Mouse (Mus musculus): ENCODE data around the gene Ptprn.
A peak's percentile ranks its signal among the peaks of the same experiment; 100 is the strongest.

The Ptprn gene

DNA sequence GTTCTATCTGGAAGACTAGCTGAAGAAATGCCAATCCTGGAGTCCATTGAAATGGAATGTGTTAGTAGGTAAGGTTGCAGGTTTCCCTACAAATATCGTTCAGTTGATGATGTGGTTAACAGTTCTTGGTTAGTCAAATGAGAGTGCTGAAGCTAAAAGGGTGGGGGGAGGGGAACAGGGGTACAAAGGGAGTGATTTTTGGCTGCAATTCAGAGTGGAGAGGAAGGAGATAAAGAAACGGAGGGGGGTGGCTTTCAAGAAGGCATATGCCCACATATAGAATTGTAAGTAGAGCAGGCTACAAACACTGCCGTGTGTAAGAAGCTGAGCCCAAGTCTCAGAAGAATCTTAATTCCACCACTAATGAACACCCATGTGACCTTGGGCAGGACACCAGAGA lies 38.8 kb downstream of the Ptprn start:
- no peak for DNase-seq (ENCODE audit: extremely low spot score)

DNA sequence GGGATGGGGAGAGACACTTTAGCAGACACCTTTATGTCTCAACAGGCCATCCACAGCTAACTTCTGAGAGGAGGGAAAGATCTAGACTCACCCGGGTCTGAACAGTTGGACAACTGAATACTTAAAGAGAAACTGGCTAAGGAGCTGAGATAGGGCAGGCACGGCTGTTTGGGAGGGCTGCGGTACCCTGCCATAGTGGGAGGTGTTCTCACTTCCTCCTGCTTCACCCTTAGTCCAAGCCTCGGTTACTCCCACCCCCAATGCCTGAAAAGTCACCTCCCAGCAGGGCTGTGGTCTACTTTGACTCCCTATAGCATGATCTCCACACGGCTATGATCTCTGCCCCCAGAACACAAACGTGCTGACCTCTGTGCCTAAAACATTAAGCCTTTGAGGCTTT lies 40.8 kb downstream of the Ptprn start:
- no peak for DNase-seq (ENCODE audit: extremely low spot score)

DNA sequence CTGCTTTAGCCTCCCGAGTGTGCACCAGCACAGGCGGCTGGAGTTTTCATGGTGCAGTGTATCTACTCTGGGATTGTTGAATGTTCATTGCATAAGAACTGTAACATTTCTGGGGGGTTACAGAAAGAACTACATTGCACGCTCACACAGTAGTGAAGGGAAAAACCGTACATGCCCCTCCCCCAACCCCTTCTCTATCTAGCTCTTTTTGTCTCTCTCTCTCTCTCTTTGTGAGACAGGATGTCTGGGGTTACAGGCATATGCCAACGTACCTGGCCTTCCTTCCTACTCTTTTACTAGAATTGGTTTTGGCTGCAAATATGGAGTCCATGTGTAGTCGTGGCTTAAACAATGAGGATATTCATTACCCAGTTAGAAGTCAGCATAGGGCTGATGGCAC lies 41.4 kb downstream of the Ptprn start:
- DNase-seq (ENCODE audit: extremely low spot score) = no peak

DNA sequence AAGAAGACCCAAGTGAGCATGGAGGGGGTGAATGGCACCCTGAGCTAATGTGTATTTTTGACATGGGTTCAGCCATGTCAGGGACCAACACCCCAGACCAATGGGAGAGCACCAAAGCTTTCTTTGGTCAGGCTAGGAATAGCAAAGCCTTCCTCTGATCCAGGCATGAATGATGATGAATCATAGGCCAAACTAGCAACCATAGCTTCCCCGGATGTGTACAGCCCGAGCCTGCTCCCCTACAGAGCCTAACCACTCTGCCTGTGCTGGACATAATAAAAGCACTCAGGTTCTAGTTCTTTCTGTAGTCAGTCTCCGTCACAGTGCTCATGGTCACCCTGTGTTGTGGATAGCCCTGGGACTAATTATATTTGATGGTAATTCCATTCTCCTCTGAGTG lies 42.8 kb downstream of the Ptprn start:
- no peak for DNase-seq (ENCODE audit: extremely low spot score)

DNA sequence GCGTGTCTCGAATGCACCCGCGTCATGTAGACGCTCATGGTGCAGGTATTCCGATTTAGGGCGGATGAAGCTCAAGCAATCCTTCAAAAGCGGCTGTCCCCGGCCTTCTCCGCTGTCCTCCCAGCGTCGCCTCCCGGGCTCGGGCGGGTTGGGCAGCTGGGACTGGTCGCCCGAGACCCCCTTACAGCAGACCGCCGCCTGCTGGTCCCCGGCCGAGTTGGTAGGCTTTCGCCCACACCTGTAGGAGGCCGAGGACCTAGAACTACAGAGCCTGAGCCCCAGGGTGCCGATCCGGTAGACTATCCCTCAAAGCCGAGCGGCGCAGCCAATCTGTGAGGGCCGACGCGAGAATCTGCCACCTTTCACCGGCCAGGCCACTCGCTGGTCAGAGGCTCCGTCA lies 44.8 kb downstream of the Ptprn start, which contains the start of gene Tuba4a:
TSS of gene Tuba4a (minus strand) at position 335 of the 400 bp plus-strand sequence.
- no peak for DNase-seq (ENCODE audit: extremely low spot score)

DNA sequence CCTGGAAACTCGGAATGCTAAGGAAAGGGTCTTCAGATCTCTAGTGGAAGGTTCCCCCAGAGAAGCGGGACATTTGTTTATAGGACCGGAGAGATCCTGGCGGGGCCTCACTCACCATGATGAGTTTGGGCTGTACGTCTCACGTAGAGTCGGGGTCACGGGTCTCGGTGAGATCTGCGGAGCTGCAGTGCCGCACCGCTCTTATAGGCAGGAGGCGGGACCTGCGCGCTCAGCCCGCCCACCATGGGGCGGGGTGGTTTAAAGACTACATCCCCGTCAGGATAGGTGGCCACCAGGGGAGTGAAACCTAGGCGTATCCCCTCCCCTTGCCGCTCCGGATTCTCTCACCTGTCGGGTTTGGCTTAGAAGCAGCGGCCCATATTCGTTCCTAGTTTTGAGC lies 45.2 kb downstream of the Ptprn start:
- peak; percentile 78 for DNase-seq (ENCODE audit: extremely low spot score)

DNA sequence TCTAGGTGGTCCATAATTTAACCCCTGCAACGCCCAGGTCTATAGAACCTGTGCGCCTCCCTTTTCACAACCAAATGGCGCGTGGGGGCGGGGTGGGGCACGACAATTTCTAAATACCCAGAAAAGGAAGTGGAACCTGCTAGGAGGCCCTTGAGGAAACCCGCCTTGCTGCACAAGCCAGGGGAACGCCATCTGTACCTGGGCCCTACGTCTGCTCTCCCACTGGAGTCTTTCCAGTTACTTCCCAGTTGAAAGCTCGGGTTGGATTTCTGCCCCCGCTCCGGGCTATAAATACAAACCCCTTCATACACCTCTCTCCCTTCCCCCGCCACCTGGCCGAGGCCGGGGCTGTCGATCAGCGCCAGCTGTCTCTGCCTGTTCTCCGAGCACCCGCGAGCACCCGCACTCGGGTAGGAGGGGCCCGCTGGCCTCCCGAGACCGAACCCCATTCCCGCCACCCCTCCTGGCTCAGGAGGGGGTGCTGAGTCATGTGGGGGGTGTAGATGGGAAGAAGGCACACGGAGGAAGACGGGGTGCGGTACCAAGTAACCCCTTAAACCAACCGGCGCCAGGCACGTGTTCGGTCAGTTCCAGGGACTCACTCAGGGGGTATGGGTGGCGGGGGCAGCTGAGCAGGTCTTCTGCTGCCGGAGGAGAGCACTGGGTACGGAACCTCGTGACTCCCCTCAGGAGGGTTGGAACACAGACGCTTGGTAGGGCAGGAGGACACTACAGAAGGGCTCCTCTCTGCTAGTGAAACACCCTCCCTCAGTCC lies 45.9 kb downstream of the Ptprn start:
- peak; percentile 15 for DNase-seq (ENCODE audit: extremely low spot score)

DNA sequence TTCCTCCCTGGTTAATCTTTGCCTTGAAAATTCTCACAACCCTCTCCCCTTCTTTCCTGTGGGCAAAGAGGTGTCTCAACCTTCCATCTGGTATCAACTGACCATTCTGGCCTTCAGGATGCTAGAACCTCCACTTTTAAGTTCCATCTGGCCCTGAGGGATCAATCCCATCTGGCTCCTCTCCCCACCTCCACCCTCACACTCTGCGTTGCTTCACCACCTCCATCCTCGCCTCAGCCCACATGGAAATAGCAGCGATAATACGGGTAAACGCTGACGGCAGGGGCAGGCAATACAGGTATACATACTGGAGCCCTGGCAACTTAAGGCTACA lies 46.4 kb downstream of the Ptprn start:
- DNase-seq (ENCODE audit: extremely low spot score) = no peak

DNA sequence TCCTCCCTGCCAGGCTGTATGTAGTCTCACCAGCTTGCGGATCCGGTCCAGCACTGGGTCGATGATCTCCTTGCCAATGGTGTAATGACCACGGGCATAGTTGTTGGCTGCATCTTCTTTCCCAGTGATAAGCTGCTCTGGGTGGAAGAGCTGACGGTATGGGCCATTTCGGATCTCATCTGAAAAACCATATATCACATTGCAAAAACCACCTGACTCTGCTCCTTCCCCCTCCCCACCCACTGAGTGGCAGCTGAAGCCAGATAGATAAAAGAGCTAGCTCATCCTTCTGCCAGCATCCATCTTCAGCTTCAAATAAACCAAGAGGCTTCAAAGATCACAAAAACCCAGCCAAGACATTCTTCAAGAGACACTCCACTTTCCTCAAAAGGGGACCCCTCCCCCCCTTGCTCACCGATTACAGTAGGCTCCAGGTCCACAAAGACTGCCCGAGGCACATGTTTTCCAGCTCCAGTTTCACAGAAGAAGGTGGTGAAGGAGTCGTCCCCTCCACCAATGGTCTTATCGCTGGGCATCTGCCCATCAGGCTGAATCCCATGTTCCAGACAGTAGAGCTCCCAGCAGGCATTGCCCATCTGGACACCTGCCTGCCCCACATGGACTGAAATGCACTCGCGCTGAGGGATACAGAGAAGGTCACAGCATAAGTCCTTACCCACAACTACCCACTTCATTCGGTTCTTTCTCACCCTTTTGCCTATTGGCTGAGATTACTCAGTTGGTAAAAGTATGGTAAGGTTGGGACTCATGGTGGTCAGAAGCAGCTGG lies 47.3 kb downstream of the Ptprn start:
- no peak for DNase-seq (ENCODE audit: extremely low spot score)

DNA sequence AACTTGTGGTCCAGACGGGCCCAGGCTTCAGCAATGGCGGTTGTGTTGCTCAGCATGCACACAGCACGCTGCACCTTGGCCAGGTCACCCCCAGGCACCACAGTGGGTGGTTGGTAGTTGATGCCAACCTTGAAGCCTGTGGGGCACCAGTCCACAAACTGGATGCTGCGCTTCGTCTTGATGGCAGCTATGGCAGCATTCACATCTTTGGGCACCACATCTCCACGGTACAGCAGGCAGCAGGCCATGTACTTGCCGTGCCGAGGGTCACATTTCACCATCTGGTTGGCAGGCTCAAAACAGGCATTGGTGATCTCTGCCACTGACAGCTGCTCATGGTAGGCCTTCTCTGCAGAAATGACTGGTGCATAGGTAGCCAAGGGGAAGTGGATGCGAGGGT lies 48.5 kb downstream of the Ptprn start:
- no peak for DNase-seq (ENCODE audit: extremely low spot score)

DNA sequence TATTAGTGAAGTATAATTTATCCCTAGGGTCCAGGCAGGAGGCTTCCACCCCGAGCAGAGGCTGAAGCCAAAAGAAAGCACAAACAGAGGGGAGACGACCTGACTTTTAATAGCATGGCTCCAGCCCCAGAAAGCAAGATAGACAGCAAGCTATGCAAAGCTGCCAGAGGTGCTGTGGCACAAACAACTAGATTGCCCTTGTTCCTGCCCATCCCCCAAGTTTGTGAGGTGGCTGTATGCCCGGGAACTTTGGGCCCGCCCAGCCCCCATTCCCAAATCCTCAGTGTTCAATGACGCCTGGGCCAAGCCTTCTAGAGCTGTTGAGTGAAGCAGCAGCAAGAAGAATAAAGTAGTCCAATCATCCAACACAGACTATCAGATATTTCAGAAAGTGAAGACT lies 49.4 kb downstream of the Ptprn start:
- DNase-seq (ENCODE audit: extremely low spot score) = no peak

DNA sequence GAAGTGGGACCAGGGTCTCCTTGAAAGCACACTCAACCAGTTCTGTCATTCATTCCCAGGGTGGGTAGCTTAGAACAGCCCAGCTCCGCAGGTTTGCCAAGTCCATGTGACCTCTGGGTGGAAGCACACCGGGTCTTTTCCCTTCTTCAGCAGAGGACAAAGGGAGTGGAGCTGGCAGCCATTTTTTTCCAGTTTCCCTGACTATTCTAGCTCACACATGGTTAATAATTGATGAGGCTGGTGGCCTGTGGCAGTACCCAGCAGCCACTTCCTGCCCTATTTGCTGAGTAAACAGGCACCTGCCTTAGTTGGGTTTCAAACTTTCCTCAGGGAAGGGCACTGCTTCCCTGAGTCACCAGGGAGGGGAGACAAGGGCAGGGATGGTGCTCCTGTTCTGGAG lies 49.9 kb downstream of the Ptprn start:
- no peak for DNase-seq (ENCODE audit: extremely low spot score)

DNA sequence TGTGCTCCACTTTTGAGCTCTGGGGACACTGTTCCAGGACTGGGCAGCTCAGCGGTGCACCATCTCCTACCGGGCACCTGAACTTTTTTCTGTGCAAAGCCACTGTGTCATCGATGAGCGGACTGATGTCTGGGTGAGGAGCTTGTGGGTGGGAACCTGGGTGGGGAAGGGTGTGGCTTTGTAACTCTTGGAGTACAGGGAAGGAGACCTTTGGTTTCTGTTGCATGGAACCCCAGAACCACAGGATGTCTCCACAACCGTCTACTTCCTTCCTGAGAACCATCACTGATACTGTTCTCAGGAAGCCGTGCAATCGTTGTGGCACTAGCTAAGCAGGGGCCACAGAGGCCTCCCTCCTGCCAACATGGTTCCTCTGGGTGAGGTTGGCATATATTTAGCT lies 51.2 kb downstream of the Ptprn start:
- no peak for DNase-seq (ENCODE audit: extremely low spot score)

DNA sequence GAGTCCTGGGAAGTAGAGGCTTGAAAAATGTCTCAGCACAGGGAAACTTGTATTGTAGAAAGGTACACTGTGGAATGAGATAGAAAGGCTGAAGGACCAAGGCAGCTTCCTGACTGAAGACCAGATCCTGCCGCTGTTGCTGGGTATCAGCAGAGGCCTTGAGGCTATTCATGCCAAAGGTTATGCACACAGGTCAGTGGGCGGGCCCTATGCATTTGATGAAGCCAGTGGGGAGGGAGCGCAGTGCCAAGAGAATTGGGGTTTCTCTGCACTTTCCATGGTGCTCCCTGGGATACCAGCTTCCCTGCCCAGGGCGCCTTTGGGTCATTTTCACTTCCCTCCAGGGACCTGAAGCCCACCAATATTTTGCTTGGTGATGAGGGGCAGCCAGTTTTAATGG lies 51.8 kb downstream of the Ptprn start:
- no peak for DNase-seq (ENCODE audit: extremely low spot score)

DNA sequence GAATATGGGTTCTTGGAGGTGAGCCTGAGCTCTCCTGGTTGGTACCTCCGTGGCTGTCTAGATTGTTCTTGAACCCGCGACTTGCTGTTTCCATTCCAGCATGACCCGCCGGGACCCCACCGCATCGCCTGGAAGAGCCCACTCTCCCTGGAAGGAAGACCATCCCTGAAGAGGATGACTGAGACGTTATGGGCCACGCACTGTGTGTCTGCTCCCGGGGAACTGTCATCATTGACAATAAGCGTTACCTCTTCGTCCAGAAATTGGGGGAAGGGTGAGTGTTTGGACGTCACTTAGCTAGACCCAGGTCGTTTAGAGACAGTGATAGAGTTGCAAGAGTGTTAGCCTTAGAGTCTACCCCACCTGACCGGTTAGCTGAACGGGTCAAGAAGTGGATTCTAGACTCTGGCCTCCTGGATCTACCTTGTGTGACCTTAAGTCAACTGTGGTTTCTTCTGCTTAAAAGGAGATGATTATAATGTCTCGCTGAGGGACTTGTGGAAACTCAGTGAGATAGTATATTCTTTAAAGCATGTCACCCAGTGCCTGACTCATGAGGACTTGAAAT lies 53.1 kb downstream of the Ptprn start:
- DNase-seq (ENCODE audit: extremely low spot score) = no peak

DNA sequence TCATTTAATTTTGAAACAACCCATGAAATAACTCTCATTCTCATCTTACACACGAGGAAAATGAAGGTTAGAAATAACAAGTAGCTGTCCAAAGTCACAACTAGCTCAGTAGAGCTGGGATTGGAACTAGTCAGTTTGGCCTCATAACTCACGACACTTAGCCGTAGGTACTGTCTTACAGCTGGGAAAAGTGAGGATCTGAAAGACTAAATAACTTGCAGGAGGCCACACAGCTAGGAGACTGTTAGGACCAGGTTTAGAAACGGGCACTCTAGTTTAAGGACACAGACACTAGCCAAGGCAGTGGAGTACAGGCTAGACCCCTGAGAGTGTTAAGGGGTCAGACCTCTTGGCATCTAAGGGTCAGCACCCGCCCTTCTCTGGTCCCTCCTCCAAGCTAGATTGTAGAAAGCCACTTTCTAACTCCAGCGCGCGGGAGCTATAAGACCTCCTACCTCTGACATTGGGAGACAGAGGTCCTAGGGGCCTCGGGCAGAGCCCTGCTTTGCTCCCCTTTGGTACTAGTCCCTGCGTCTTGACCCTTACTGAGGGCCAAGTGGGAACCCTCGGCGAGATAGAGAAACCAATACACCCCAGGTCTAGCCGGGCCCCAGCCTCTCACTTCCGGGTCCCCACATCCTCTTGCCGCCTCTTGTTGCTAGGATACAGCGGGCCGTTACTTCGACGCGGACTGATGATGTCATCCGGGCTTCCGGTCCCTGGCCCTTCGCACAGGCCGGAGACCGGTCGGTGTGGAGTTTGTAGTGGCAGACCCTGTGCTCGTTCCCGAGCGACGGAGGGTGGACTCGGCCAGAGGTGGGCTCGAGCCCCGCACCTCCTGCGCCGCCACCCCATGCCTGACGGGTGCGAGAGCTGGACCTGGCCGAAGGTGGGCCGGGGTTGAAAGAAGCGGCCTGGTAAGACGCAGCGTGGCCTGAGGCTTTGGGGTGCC lies 53.9 kb downstream of the Ptprn start, which contains the start of the genes Glb1l and Stk16:
TSS of gene Glb1l (minus strand) at position 678 of the 952 bp plus-strand sequence.
TSS of gene Stk16 (plus strand) at position 703 of the 952 bp plus-strand sequence.
- DNase-seq (ENCODE audit: extremely low spot score) = peak; percentile 95

DNA sequence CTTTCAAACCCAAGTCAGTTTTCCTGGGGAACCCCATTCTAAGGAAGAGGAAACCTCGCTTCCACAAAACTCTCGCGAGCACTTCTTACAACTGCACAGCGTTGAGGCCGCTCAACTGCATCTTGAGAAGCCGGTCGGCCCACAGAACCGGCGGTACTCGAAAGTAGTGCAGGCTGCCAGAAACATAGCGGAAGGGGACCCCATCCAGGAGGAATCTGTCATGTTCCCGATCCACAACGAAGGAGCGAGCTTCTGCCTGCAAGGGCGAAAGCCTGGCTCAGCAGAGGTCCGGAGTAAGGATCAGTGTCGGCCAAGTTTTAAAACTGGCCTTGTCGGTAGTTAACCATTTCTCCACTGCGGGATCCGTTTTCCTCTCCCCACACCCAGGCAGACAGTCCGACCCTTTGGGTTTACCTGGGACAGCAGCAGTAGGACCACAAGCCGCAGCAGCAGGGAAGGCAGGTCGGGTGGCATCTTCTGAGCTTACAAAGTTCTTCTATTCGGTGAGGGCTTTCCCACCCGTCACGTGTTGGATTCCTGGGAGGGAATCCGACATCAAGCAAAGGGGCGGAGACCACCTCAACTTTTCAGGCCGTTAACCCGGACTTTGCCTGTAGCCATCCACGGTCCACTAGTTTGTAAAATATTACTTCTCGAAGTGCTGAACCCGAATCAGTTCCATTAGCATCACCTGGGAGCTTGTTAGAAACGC lies 55.2 kb downstream of the Ptprn start:
- DNase-seq (ENCODE audit: extremely low spot score) = peak; percentile 35

DNA sequence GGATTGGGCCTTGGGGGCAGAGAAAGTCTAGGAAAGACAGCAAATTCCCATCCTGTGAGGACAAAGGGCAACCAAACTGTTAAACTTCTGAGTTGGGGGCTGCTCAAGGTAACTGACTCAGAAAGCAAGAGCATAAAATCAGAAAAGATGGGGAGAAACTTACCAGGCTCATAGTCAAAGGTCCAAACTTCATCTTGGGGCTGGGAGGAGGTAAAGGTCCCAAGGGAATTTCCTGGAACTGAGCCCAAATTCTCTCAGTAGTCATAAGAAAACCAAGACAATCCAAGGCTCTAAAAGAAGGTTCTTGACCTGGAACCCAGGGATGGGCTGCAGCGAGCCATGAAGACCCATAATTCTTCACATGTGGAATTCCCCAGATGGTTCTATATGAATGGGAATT lies 63.1 kb downstream of the Ptprn start:
- no peak for DNase-seq (ENCODE audit: extremely low spot score)
